Mouse (Mus musculus) splenic B cell, adult 2 months (primary cell): ENCODE measurements around the gene Adgrg5.

Experiments
- DNase-seq: peaks from one replicate; pipeline ENCODE4 v3.0.0-alpha.2; 2011; ENCODE audit warnings: low read depth, low spot score
- H3K27me3 ChIP-seq: 2 replicates; pipeline ENCODE4 v1.6.1; 2012; ENCODE audit warnings: mild to moderate bottlenecking, low read length, moderate library complexity, mixed read lengths; ENCODE audit not compliant: control insufficient read depth, poor library complexity, insufficient read depth, severe bottlenecking
- H3K36me3 ChIP-seq: 2 replicates; pipeline ENCODE4 v1.6.1; 2012; ENCODE audit warnings: mild to moderate bottlenecking, low read length, moderate library complexity, mixed read lengths; ENCODE audit not compliant: control insufficient read depth, poor library complexity, insufficient read depth, severe bottlenecking

Adgrg5 gene

GRCm38 (mm10) chr8:94923405-94923804 lies at the start of gene Adgrg5:
TSS of gene Adgrg5 (plus strand) at chr8:94923694.
- no peaks in the 10 kb centered on the region for H3K27me3 ChIP-seq
- H3K36me3 ChIP-seq, result no peaks in the 10 kb centered on the region
- no peak for DNase-seq

- no peaks in the 10 kb centered on the region for H3K27me3 ChIP-seq
- DNase-seq, result peak; percentile 82
- no peaks in the 10 kb centered on the region for H3K36me3 ChIP-seq
Observed at GRCm38 (mm10) chr8:94874358-94874757, 49.1 kb upstream of the Adgrg5 start.

- Histone ChIP-seq H3K36me3 (no peaks in the 10 kb centered on the region), H3K27me3 (no peaks in the 10 kb centered on the region)
- DNase-seq, result no peak
Observed at GRCm38 (mm10) chr8:94875096-94875870, 48.2 kb upstream of the Adgrg5 start.

GRCm38 (mm10) chr8:94875871-94876150 lies 47.7 kb upstream of the Adgrg5 start:
- Histone ChIP-seq H3K27me3 (no peaks in the 10 kb centered on the region), H3K36me3 (no peaks in the 10 kb centered on the region)
- DNase-seq, result peak; percentile 9

- H3K27me3 ChIP-seq, result no peaks in the 10 kb centered on the region
- no peaks in the 10 kb centered on the region for H3K36me3 ChIP-seq
- peak; percentile 85 for DNase-seq
Observed at GRCm38 (mm10) chr8:94876197-94876730, 47.2 kb upstream of the Adgrg5 start, which contains the start of gene Dok4. TSS of gene Dok4 (minus strand) at chr8:94876330.

GRCm38 (mm10) chr8:94876820-94877219 lies 46.7 kb upstream of the Adgrg5 start:
- Histone ChIP-seq H3K27me3 (no peaks in the 10 kb centered on the region), H3K36me3 (no peaks in the 10 kb centered on the region)
- peak; percentile 12 for DNase-seq

GRCm38 (mm10) chr8:94880742-94881141 lies 42.8 kb upstream of the Adgrg5 start:
- DNase-seq, result no peak
- H3K27me3 ChIP-seq, result no peaks in the 10 kb centered on the region
- no peaks in the 10 kb centered on the region for H3K36me3 ChIP-seq

- no peaks in the 10 kb centered on the region for H3K27me3 ChIP-seq
- no peaks in the 10 kb centered on the region for H3K36me3 ChIP-seq
- DNase-seq, result no peak
Observed at GRCm38 (mm10) chr8:94888383-94889036, 35.0 kb upstream of the Adgrg5 start.

- Histone ChIP-seq H3K27me3 (no peaks in the 10 kb centered on the region), H3K36me3 (no peaks in the 10 kb centered on the region)
- no peak for DNase-seq
Observed at GRCm38 (mm10) chr8:94892917-94893316, 30.6 kb upstream of the Adgrg5 start.

GRCm38 (mm10) chr8:94899262-94899661 lies 24.2 kb upstream of the Adgrg5 start:
- H3K36me3 ChIP-seq, result no peaks in the 10 kb centered on the region
- DNase-seq, result no peak
- no peaks in the 10 kb centered on the region for H3K27me3 ChIP-seq

GRCm38 (mm10) chr8:94900617-94901016 lies 22.9 kb upstream of the Adgrg5 start:
- Histone ChIP-seq H3K36me3 (no peaks in the 10 kb centered on the region), H3K27me3 (no peaks in the 10 kb centered on the region)
- DNase-seq, result no peak

- no peaks in the 10 kb centered on the region for H3K36me3 ChIP-seq
- no peaks in the 10 kb centered on the region for H3K27me3 ChIP-seq
- no peak for DNase-seq
Observed at GRCm38 (mm10) chr8:94901031-94901430, 22.5 kb upstream of the Adgrg5 start.

- H3K36me3 ChIP-seq, result no peaks in the 10 kb centered on the region
- no peak for DNase-seq
- no peaks in the 10 kb centered on the region for H3K27me3 ChIP-seq
Observed at GRCm38 (mm10) chr8:94903709-94904108, 19.8 kb upstream of the Adgrg5 start.

- Histone ChIP-seq H3K36me3 (no peaks in the 10 kb centered on the region), H3K27me3 (no peaks in the 10 kb centered on the region)
- DNase-seq, result no peak
Observed at GRCm38 (mm10) chr8:94904450-94905175, 18.9 kb upstream of the Adgrg5 start.
